Mouse (Mus musculus): Measurements from ENCODE around the gene Tmem45a.

DNA sequence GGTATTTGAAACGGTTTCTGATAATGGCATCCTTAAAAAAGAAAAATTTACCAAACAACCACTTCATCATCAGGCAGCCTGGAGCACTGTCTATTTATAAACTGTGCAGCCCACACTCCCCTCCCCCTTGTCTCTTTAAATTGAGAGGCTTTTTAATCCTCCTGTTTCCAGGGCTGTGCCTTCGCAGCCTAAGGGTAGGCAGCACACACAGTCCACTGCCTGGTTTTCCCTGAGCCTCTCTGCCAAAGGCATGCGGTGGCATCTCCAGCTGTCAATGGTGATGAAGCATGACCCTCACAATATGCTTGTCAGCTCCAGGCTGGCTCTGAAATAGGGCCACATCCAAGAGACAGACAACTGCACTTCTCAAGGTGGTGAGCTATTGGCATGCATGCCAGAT, 42.1 kb upstream of the Tmem45a start, which contains the start of gene Lnp1:
- TF ChIP-seq CTCF (IDR thresholded peaks at IDR 0.05; ENCODE audit: control insufficient read depth, insufficient read depth, low read length) (no peak), POLR2A (IDR thresholded peaks at IDR 0.05; ENCODE audit: borderline replicate concordance, control insufficient read depth, low read depth, low read length) (no peak)

Measured in bone marrow, adult 2 months (tissue).